Mouse (Mus musculus) stomach, embryonic 15.5 days (tissue): ENCODE measurements around the gene Mbnl2. TPM values are rescaled to one million over a fixed set of nuclear protein-coding genes. Genes with fewer than 3 reads are reported as not detected.

Source experiments
- ATAC-seq: fragments of 200-750 bp; cut with Nextera tagmentation; 2 replicates; pipeline ENCODE4 v1.8.0; 2017; ENCODE audit warnings: low read depth, moderate number of reproducible peaks, moderate TSS enrichment; ENCODE audit not compliant: insufficient read depth, low FRiP score
- H3K27ac ChIP-seq: fragments of 300-500 bp; sonication (generic); 2 replicates; pipeline ENCODE4 v1.5.1; 2015; ENCODE audit warnings: mild to moderate bottlenecking, inconsistent platforms
- H3K27me3 ChIP-seq: fragments of 300-500 bp; sonication (generic); replicated peaks from 2 replicates; pipeline ENCODE4 v1.6.1; 2015; ENCODE audit warnings: inconsistent platforms
- H3K36me3 ChIP-seq: fragments of 300-500 bp; sonication (generic); 2 replicates; pipeline ENCODE4 v1.6.1; 2015; ENCODE audit warnings: inconsistent platforms
- H3K4me1 ChIP-seq: fragments of 300-500 bp; sonication (generic); 2 replicates; pipeline ENCODE4 v1.6.1; 2015; ENCODE audit warnings: inconsistent platforms
- H3K4me2 ChIP-seq: fragments of 300-500 bp; sonication (generic); 2 replicates; pipeline ENCODE4 v1.6.1; 2015; ENCODE audit warnings: mild to moderate bottlenecking, inconsistent platforms
- H3K4me3 ChIP-seq: fragments of 300-500 bp; sonication (generic); replicated peaks from 2 replicates; pipeline ENCODE4 v1.5.1; 2015; ENCODE audit warnings: inconsistent platforms
- H3K9ac ChIP-seq: fragments of 300-500 bp; sonication (generic); 2 replicates; pipeline ENCODE4 v1.6.1; 2015; ENCODE audit warnings: inconsistent platforms
- H3K9me3 ChIP-seq: fragments of 300-500 bp; sonication (generic); 2 replicates; pipeline ENCODE4 v1.6.1; 2016; ENCODE audit warnings: inconsistent platforms
- WGBS: fragments of 180-500 bp; shearing (Covaris S2); methylation state at CpG from one replicate; pipeline ENCODE4 v1.1.7; 2015; 5-methylcytosine and 5-hydroxymethylcytosine counted together
- polyA plus RNA-seq: library from polyadenylated mRNA; unstranded; fragments of >200 nt; fragmentation: Nextera tagmentation; extraction: Ambion mirVana; gene quantifications from 2 replicates; pipeline ENCODE4 v1.2.1, GENCODE M21; 2015

The Mbnl2 gene
- polyA plus RNA-seq, 1 experiment from 2014 or later, result 109 TPM

- WGBS, result 75% methylated on average over 11 of the region's 11 CpGs
- Histone ChIP-seq H3K4me1 (peaks cover 16% of the 10 kb centered on the region; the same call in 1 of the 2 replicates), H3K27ac (no peak overlapping the region), H3K4me3 (no peak overlapping the region), H3K9me3 (no peaks in the 10 kb centered on the region), H3K27me3 (no peaks in the 10 kb centered on the region), H3K9ac (no peak overlapping the region), H3K36me3 (peaks cover 7% of the 10 kb centered on the region; the same call in 1 of the 2 replicates), H3K4me2 (no peak overlapping the region)
- no peak for ATAC-seq
Measured at GRCm38 (mm10) chr14:120383186-120383851, 107.8 kb downstream of the Mbnl2 start.

- Histone ChIP-seq H3K9ac (no peak overlapping the region), H3K4me2 (no peak overlapping the region), H3K9me3 (no peaks in the 10 kb centered on the region), H3K27ac (no peak overlapping the region), H3K27me3 (no peaks in the 10 kb centered on the region), H3K36me3 (peaks cover 14% of the 10 kb centered on the region; the same call in 1 of the 2 replicates), H3K4me3 (no peak overlapping the region), H3K4me1 (peaks cover 15% of the 10 kb centered on the region; the same call in 1 of the 2 replicates)
- no peak for ATAC-seq
- 92% methylated on average over 5 of the region's 5 CpGs for WGBS
Measured at GRCm38 (mm10) chr14:120384615-120385014, 109.1 kb downstream of the Mbnl2 start.

- H3K9me3 ChIP-seq, result no peaks in the 10 kb centered on the region
- no peak for ATAC-seq
- 52% methylated on average over 4 of the region's 4 CpGs for WGBS
Measured at GRCm38 (mm10) chr14:120387293-120387692, 111.8 kb downstream of the Mbnl2 start.

GRCm38 (mm10) chr14:120388818-120389691 lies 113.6 kb downstream of the Mbnl2 start:
- no peak overlapping the region for H3K9ac ChIP-seq
- 0 out of 2 replicates have a peak, but pooled peaks have one; percentile 27 for ATAC-seq
- H3K9me3 ChIP-seq, result no peaks in the 10 kb centered on the region
- peaks cover 24% of the 10 kb centered on the region for H3K36me3 ChIP-seq
- 27% methylated on average over 38 of the region's 38 CpGs for whole genome bisulfite sequencing
- no peak overlapping the region for H3K4me3 ChIP-seq
- peak overlapping the region; percentile 35 for H3K4me2 ChIP-seq
- 0 out of 2 replicates have a peak overlapping the region, but pooled peaks have one; percentile 21 for H3K27ac ChIP-seq
- H3K4me1 ChIP-seq, result peaks cover 12% of the 10 kb centered on the region; the same call in 1 of the 2 replicates
- no peaks in the 10 kb centered on the region for H3K27me3 ChIP-seq

More at GRCm38 (mm10) chr14:120387293-120387692, 111.8 kb downstream of the Mbnl2 start:
- H3K4me3 ChIP-seq, result no peak overlapping the region
- peaks cover 12% of the 10 kb centered on the region; the same call in 1 of the 2 replicates for H3K4me1 ChIP-seq
- H3K36me3 ChIP-seq, result peaks cover 24% of the 10 kb centered on the region
- no peaks in the 10 kb centered on the region for H3K27me3 ChIP-seq
- no peak overlapping the region for H3K27ac ChIP-seq
- H3K9ac ChIP-seq, result no peak overlapping the region
- no peak overlapping the region for H3K4me2 ChIP-seq

- H3K9ac ChIP-seq, result no peak overlapping the region
- H3K4me3 ChIP-seq, result no peak overlapping the region
- H3K4me2 ChIP-seq, result no peak overlapping the region
- H3K4me1 ChIP-seq, result peaks cover 12% of the 10 kb centered on the region; the same call in 1 of the 2 replicates
- H3K36me3 ChIP-seq, result peaks cover 25% of the 10 kb centered on the region
- H3K27me3 ChIP-seq, result no peaks in the 10 kb centered on the region
- 91% methylated on average over 10 of the region's 10 CpGs for WGBS
- ATAC-seq, result no peak
- H3K27ac ChIP-seq, result no peak overlapping the region
- H3K9me3 ChIP-seq, result no peaks in the 10 kb centered on the region
Measured at GRCm38 (mm10) chr14:120390231-120390944, 114.9 kb downstream of the Mbnl2 start.

- ATAC-seq, result no peak
- H3K27ac ChIP-seq, result no peak overlapping the region
- 76% methylated on average over 10 of the region's 10 CpGs for WGBS
Measured at GRCm38 (mm10) chr14:120391701-120392100, 116.2 kb downstream of the Mbnl2 start.

GRCm38 (mm10) chr14:120392441-120392840 lies 117.0 kb downstream of the Mbnl2 start:
- WGBS, result 84% methylated on average over 9 of the region's 9 CpGs
- ATAC-seq, result no peak
- H3K9me3 ChIP-seq, result no peaks in the 10 kb centered on the region
- H3K4me2 ChIP-seq, result no peak overlapping the region
- H3K9ac ChIP-seq, result no peak overlapping the region
- H3K27ac ChIP-seq, result no peak overlapping the region
- no peaks in the 10 kb centered on the region for H3K27me3 ChIP-seq
- peaks cover 27% of the 10 kb centered on the region for H3K36me3 ChIP-seq
- peaks cover 7% of the 10 kb centered on the region; the same call in 1 of the 2 replicates for H3K4me1 ChIP-seq
- no peak overlapping the region for H3K4me3 ChIP-seq

More at GRCm38 (mm10) chr14:120391701-120392100, 116.2 kb downstream of the Mbnl2 start:
- Histone ChIP-seq H3K4me1 (peaks cover 11% of the 10 kb centered on the region; the same call in 1 of the 2 replicates), H3K4me2 (no peak overlapping the region), H3K9me3 (no peaks in the 10 kb centered on the region), H3K4me3 (no peak overlapping the region), H3K36me3 (peaks cover 27% of the 10 kb centered on the region), H3K9ac (no peak overlapping the region), H3K27me3 (no peaks in the 10 kb centered on the region)

GRCm38 (mm10) chr14:120393441-120393840 lies 118.0 kb downstream of the Mbnl2 start:
- Histone ChIP-seq H3K9me3 (no peaks in the 10 kb centered on the region), H3K4me2 (no peak overlapping the region), H3K36me3 (peaks cover 27% of the 10 kb centered on the region), H3K9ac (no peak overlapping the region), H3K27me3 (no peaks in the 10 kb centered on the region), H3K4me3 (no peak overlapping the region), H3K27ac (no peak overlapping the region), H3K4me1 (peaks cover 7% of the 10 kb centered on the region; the same call in 1 of the 2 replicates)
- WGBS, result 79% methylated on average over 8 of the region's 8 CpGs
- ATAC-seq, result no peak

- WGBS, result 84% methylated on average over 3 of the region's 3 CpGs
- Histone ChIP-seq H3K9ac (no peak overlapping the region), H3K27me3 (no peaks in the 10 kb centered on the region)
Measured at GRCm38 (mm10) chr14:120394216-120394615, 118.7 kb downstream of the Mbnl2 start.

GRCm38 (mm10) chr14:120394827-120395226 lies 119.4 kb downstream of the Mbnl2 start:
- Histone ChIP-seq H3K27me3 (no peaks in the 10 kb centered on the region), H3K4me3 (no peak overlapping the region), H3K9ac (no peak overlapping the region), H3K9me3 (no peaks in the 10 kb centered on the region), H3K27ac (no peak overlapping the region), H3K36me3 (peaks cover 21% of the 10 kb centered on the region), H3K4me1 (no peaks in the 10 kb centered on the region; the same call in 1 of the 2 replicates), H3K4me2 (no peak overlapping the region)
- 68% methylated on average over 3 of the region's 3 CpGs for WGBS
- no peak for ATAC-seq

More at GRCm38 (mm10) chr14:120394216-120394615, 118.7 kb downstream of the Mbnl2 start:
- H3K4me1 ChIP-seq, result peaks cover 2% of the 10 kb centered on the region; the same call in 1 of the 2 replicates
- H3K27ac ChIP-seq, result no peak overlapping the region
- peaks cover 24% of the 10 kb centered on the region for H3K36me3 ChIP-seq
- no peak overlapping the region for H3K4me3 ChIP-seq
- no peak overlapping the region for H3K4me2 ChIP-seq
- H3K9me3 ChIP-seq, result no peaks in the 10 kb centered on the region
- no peak for ATAC-seq

- H3K4me3 ChIP-seq, result no peak overlapping the region
- no peaks in the 10 kb centered on the region for H3K9me3 ChIP-seq
- no peaks in the 10 kb centered on the region; the same call in 1 of the 2 replicates for H3K4me1 ChIP-seq
- 80% methylated on average over 9 of the region's 9 CpGs for WGBS
- H3K27ac ChIP-seq, result no peak overlapping the region
- peaks cover 14% of the 10 kb centered on the region; the same call in 1 of the 2 replicates for H3K36me3 ChIP-seq
- no peak overlapping the region for H3K9ac ChIP-seq
- no peak for ATAC-seq
- H3K27me3 ChIP-seq, result no peaks in the 10 kb centered on the region
- no peak overlapping the region for H3K4me2 ChIP-seq
Measured at GRCm38 (mm10) chr14:120395501-120395900, 120.0 kb downstream of the Mbnl2 start.
